Comparison of ENCODE assay signal across 8 mouse cellular contexts in genomic region chr8:93811719-93812475, GRCm38 (mm10). TPM values are rescaled to one million over a fixed set of nuclear protein-coding genes. Genes with fewer than 3 reads are reported as not detected.
A peak's percentile ranks its signal among the peaks of the same experiment; 100 is the strongest.
DNase-seq lines count a peak whose midpoint lies in the region; ATAC-seq and TF ChIP-seq lines count a peak whose summit lies in the region.

No protein-coding gene starts in this region.

- H3K27me3 ChIP-seq in heart, embryonic 16.5 days (ENCODE audit: control insufficient read depth, insufficient read depth, low read length): 0 out of 2 replicates have a peak, but pooled peaks cover 9% of the 10 kb centered on the region
- H3K27me3 ChIP-seq in midbrain, postnatal 0 days (ENCODE audit: insufficient read depth, low read length): no peaks in the 10 kb centered on the region

- no peaks in the 10 kb centered on the region for H3K9me3 ChIP-seq in heart, embryonic 16.5 days (replicated peaks; ENCODE audit: control insufficient read depth, low read length)
- H3K9me3 ChIP-seq in midbrain, postnatal 0 days (ENCODE audit: low read length): no peaks in the 10 kb centered on the region

- no peak for ATAC-seq in heart, embryonic 16.5 days (replicated peaks; ENCODE audit: extremely low read depth, insufficient read depth, low FRiP score)
- ATAC-seq in midbrain, postnatal 0 days (ENCODE audit: low FRiP score): no peak

- no peak overlapping the region for H3K27ac ChIP-seq in heart, embryonic 16.5 days (ENCODE audit: low read length)
- peak overlapping the region; percentile 97 for H3K27ac ChIP-seq in midbrain, postnatal 0 days (ENCODE audit: low read depth, low read length)

- H3K4me1 ChIP-seq in heart, embryonic 16.5 days (ENCODE audit: control insufficient read depth, insufficient read depth, low read length): peaks cover 5% of the 10 kb centered on the region; the same call in 1 of the 2 replicates
- peaks cover 14% of the 10 kb centered on the region; the same call in 1 of the 2 replicates for H3K4me1 ChIP-seq in midbrain, postnatal 0 days (ENCODE audit: insufficient read depth, low read length)

- peak; percentile 12; the same call in 1 of the 2 replicates for TF ChIP-seq CTCF in midbrain, postnatal 0 days (IDR thresholded peaks at IDR 0.05)

- intact Hi-C loops in left cerebral cortex, postnatal 14 days (cut with DNase I): loop anchor here (2.0 to 5.0 kb wide), 3 partner anchors 120 to 240 kb away; no protein-coding TSS in a partner anchor
- intact Hi-C loops in left cerebral cortex, postnatal 25 days (cut with DNase I): loop anchor here (2.0 to 5.0 kb wide), 3 partner anchors 70 to 219 kb away; no protein-coding TSS in a partner anchor

- 19% methylated on average over 20 of the region's 20 CpGs for WGBS in heart, embryonic 16.5 days
- WGBS in midbrain, postnatal 0 days: 4% methylated on average over 20 of the region's 20 CpGs

- H3K4me3 ChIP-seq in heart, embryonic 16.5 days (ENCODE audit: low read length): peak overlapping the region; percentile 77
- H3K4me3 ChIP-seq in midbrain, postnatal 0 days (ENCODE audit: low read depth, low read length): peak overlapping the region; percentile 82

- DNase-seq in left cerebral cortex, postnatal 14 days (ENCODE audit: low spot score in 2 of 2): peak; percentile 48 to 54
- DNase-seq in left cerebral cortex, postnatal 25 days (ENCODE audit: low spot score in 2 of 2): no peak
- peak; percentile 79 for DNase-seq in cerebellum, adult 9-10 months
- peak; percentile 65 for DNase-seq in midbrain, postnatal 0 days (ENCODE audit: low spot score)
- DNase-seq in thymus, postnatal 10 days (ENCODE audit: low spot score in 2 of 2): no peak
- DNase-seq in ovary, postnatal 36 days (ENCODE audit: low spot score): no peak
- DNase-seq in adrenal gland, postnatal 10 days: no peak

- peak overlapping the region; percentile 82 for H3K4me2 ChIP-seq in heart, embryonic 16.5 days (ENCODE audit: low read depth, low read length)
- peak overlapping the region; percentile 82 for H3K4me2 ChIP-seq in midbrain, postnatal 0 days (ENCODE audit: low read depth, low read length, poor library complexity, severe bottlenecking)

- no peak overlapping the region for H3K9ac ChIP-seq in heart, embryonic 16.5 days (ENCODE audit: low read length)
- peak overlapping the region; percentile 97 for H3K9ac ChIP-seq in midbrain, postnatal 0 days (replicated peaks; ENCODE audit: low read length, poor library complexity, severe bottlenecking)

- no peaks in the 10 kb centered on the region for H3K36me3 ChIP-seq in heart, embryonic 16.5 days (ENCODE audit: control insufficient read depth, insufficient read depth)
- no peaks in the 10 kb centered on the region for H3K36me3 ChIP-seq in midbrain, postnatal 0 days (ENCODE audit: insufficient read depth, low read length)

RNA-seq across cellular contexts. Expression of gene Gnao1, which starts 2.1 kb away (rescaled TPM):
- total RNA-seq in left cerebral cortex, postnatal 14 days (2021): 100 to 1,000 TPM; 949 to 978 TPM
- 100 to 1,000 TPM; 738 to 746 TPM for total RNA-seq in left cerebral cortex, postnatal 25 days (2021)
- polyA plus RNA-seq in heart, embryonic 16.5 days (2015; fragmentation: Nextera tagmentation; extraction: Ambion mirVana): 10.1 and 10.8 TPM in 2 replicates
- 363 and 375 TPM in 2 replicates for total RNA-seq in midbrain, postnatal 0 days (2014; rRNA removed)
- 301 and 312 TPM in 2 replicates for polyA plus RNA-seq in midbrain, postnatal 0 days (2015; fragmentation: Nextera tagmentation; extraction: Ambion mirVana)
- total RNA-seq in adrenal gland, postnatal 10 days (2021): 10 to 100 TPM; 40.4 to 60.8 TPM

Comparison
In these comparisons a context has a peak if more than half of its experiments do, and no peak if none do; other contexts are left out.
1. DNase-seq: peak in left cerebral cortex, postnatal 14 days (2 of 2), cerebellum, adult 9-10 months (single experiment) and midbrain, postnatal 0 days (single experiment); none in left cerebral cortex, postnatal 25 days (0 of 2), thymus, postnatal 10 days (0 of 2), ovary, postnatal 36 days (single experiment) and adrenal gland, postnatal 10 days (single experiment).